Mouse (Mus musculus) stomach, embryonic 15.5 days (tissue): Measurements from ENCODE around the gene Slc30a9. TPM values are rescaled to one million over a fixed set of nuclear protein-coding genes. Genes with fewer than 3 reads are reported as not detected.

Source experiments
- ATAC-seq: fragments of 200-750 bp; cut with Nextera tagmentation; 2 replicates; pipeline ENCODE4 v1.8.0; 2017; ENCODE audit warnings: low read depth, moderate number of reproducible peaks, moderate TSS enrichment; ENCODE audit not compliant: insufficient read depth, low FRiP score
- H3K27ac ChIP-seq: fragments of 300-500 bp; sonication (generic); 2 replicates; pipeline ENCODE4 v1.5.1; 2015; ENCODE audit warnings: mild to moderate bottlenecking, inconsistent platforms
- H3K27me3 ChIP-seq: fragments of 300-500 bp; sonication (generic); replicated peaks from 2 replicates; pipeline ENCODE4 v1.6.1; 2015; ENCODE audit warnings: inconsistent platforms
- H3K36me3 ChIP-seq: fragments of 300-500 bp; sonication (generic); 2 replicates; pipeline ENCODE4 v1.6.1; 2015; ENCODE audit warnings: inconsistent platforms
- H3K4me1 ChIP-seq: fragments of 300-500 bp; sonication (generic); 2 replicates; pipeline ENCODE4 v1.6.1; 2015; ENCODE audit warnings: inconsistent platforms
- H3K4me2 ChIP-seq: fragments of 300-500 bp; sonication (generic); 2 replicates; pipeline ENCODE4 v1.6.1; 2015; ENCODE audit warnings: mild to moderate bottlenecking, inconsistent platforms
- H3K4me3 ChIP-seq: fragments of 300-500 bp; sonication (generic); replicated peaks from 2 replicates; pipeline ENCODE4 v1.5.1; 2015; ENCODE audit warnings: inconsistent platforms
- H3K9ac ChIP-seq: fragments of 300-500 bp; sonication (generic); 2 replicates; pipeline ENCODE4 v1.6.1; 2015; ENCODE audit warnings: inconsistent platforms
- H3K9me3 ChIP-seq: fragments of 300-500 bp; sonication (generic); 2 replicates; pipeline ENCODE4 v1.6.1; 2016; ENCODE audit warnings: inconsistent platforms
- WGBS: fragments of 180-500 bp; shearing (Covaris S2); methylation state at CpG from one replicate; pipeline ENCODE4 v1.1.7; 2015; 5-methylcytosine and 5-hydroxymethylcytosine counted together
- polyA plus RNA-seq: library from polyadenylated mRNA; unstranded; fragments of >200 nt; fragmentation: Nextera tagmentation; extraction: Ambion mirVana; gene quantifications from 2 replicates; pipeline ENCODE4 v1.2.1, GENCODE M21; 2015

The Slc30a9 gene
- polyA plus RNA-seq, 1 experiment from 2014 or later: 88.2 TPM

DNA sequence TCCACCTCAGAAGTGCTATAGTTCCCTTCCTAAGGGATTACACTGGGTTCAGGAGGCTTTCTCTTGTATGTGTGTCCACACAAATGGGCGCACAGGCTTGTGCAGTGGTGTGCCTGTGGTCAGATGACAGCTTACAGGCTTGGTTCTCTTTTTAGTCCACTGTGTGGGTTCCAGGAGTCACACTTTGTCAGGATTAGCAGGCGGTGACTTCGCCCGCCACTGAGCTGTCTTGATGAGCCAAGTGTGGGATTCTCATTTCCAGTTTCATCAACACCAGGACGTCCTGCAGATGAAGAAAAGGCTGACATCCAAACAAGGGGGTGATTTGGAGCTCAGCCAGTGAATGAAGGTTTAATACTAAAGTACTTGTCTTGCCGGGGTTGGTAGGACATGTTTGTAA, 11.1 kb upstream of the Slc30a9 start:
- ATAC-seq: no peak
- Histone ChIP-seq H3K9me3 (no peaks in the 10 kb centered on the region), H3K9ac (no peak overlapping the region), H3K4me2 (no peak overlapping the region), H3K36me3 (no peaks in the 10 kb centered on the region), H3K4me1 (no peaks in the 10 kb centered on the region), H3K4me3 (no peak overlapping the region), H3K27ac (no peak overlapping the region), H3K27me3 (no peaks in the 10 kb centered on the region)
- WGBS: 81% methylated on average over 6 of the region's 6 CpGs

DNA sequence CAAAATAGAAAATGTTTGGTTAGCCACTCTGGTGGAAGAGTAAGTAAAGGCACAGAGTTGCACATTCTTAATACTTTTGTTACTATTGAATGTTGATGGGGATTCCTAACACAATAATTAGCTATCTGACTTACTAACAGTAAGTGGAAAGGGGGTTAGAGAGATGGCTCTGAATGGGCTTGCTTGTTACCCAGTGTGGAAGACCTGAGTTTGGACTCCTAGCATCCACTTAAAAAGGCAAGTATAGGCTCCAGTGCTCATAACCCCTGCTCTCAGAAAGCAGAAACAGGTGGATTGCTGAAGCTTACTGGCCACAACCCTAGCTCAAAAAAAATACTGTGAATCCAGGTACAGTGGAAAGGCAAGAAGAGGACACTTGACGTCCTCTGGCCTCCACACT, 10.6 kb upstream of the Slc30a9 start:
- Histone ChIP-seq H3K27me3 (no peaks in the 10 kb centered on the region), H3K4me2 (no peak overlapping the region), H3K9ac (no peak overlapping the region), H3K4me1 (no peaks in the 10 kb centered on the region), H3K36me3 (no peaks in the 10 kb centered on the region), H3K27ac (no peak overlapping the region), H3K4me3 (no peak overlapping the region), H3K9me3 (no peaks in the 10 kb centered on the region)
- WGBS: 83% methylated on average over 1 of the region's 1 CpGs
- ATAC-seq: no peak

DNA sequence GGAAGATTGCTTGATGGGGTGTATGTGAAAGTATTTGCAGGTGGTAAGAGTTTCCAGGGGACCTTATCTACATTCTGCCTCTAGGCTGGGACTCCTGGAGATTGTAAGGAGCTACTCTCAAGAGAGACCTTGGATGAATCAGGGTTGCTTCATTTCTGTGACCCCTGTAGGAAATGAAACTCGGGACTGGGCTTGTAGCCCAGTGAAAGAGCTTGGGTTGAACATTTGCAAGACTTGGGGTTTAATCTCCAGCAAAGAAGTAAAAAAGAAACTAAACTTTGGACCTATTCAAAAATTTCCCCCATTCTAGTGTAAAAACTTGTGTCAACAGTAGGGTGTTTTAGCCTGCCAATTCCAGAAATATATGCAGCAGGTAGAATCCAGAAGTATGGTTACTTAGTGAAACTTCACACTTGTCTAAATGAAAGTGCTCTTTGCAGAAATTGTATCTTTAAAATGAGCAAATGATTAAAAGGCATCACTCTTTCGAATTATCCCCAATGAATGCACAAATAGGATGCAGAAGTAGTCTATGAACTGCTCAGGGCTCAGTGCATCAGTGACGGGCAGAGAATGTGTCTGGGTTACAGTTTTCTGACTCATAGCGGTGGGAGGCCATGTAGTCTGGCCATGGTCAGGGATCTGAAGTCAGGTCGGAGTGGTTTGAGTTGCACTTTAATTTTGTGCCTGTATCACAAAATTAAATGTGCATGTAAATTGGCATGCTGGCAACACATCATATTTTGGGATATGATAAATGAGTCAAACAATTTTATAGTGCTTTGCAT, 9.5 kb upstream of the Slc30a9 start:
- Histone ChIP-seq H3K9ac (no peak overlapping the region), H3K4me1 (no peaks in the 10 kb centered on the region), H3K4me2 (no peak overlapping the region), H3K36me3 (no peaks in the 10 kb centered on the region), H3K27ac (no peak overlapping the region), H3K27me3 (no peaks in the 10 kb centered on the region), H3K4me3 (no peak overlapping the region), H3K9me3 (no peaks in the 10 kb centered on the region)
- WGBS: 80% methylated on average over 5 of the region's 5 CpGs
- ATAC-seq: no peak

DNA sequence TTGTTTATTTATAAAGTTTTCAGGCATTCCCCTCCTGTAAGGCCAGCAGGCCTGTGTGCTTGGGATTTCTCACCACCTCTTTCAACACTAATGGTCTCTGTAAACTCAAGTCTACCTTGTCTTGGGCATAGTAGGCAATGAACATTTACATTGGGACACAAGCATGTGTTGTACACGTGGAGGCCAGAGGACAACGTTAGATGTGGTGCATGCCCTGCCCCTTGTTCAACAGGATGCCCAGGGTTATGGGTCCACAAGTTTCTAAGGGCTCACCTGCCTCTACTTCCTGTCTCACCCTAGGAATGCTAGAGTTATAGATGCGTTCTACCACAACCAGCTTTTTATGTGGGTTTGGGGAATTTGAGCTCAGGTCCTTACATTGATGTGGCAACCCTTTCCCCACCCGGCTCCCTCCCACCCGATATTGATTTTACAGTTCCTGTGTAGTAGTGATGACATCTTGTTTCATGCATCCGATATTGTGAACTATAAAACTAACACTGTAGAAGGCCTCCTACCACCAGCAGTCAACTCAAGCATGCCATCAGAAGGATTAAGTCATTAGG, 6.8 kb upstream of the Slc30a9 start:
- Histone ChIP-seq H3K36me3 (no peaks in the 10 kb centered on the region), H3K4me2 (no peak overlapping the region), H3K4me1 (no peaks in the 10 kb centered on the region), H3K27ac (no peak overlapping the region), H3K4me3 (no peak overlapping the region), H3K9ac (no peak overlapping the region), H3K27me3 (no peaks in the 10 kb centered on the region), H3K9me3 (no peaks in the 10 kb centered on the region)
- ATAC-seq: no peak
- 86% methylated on average over 6 of the region's 6 CpGs for WGBS

DNA sequence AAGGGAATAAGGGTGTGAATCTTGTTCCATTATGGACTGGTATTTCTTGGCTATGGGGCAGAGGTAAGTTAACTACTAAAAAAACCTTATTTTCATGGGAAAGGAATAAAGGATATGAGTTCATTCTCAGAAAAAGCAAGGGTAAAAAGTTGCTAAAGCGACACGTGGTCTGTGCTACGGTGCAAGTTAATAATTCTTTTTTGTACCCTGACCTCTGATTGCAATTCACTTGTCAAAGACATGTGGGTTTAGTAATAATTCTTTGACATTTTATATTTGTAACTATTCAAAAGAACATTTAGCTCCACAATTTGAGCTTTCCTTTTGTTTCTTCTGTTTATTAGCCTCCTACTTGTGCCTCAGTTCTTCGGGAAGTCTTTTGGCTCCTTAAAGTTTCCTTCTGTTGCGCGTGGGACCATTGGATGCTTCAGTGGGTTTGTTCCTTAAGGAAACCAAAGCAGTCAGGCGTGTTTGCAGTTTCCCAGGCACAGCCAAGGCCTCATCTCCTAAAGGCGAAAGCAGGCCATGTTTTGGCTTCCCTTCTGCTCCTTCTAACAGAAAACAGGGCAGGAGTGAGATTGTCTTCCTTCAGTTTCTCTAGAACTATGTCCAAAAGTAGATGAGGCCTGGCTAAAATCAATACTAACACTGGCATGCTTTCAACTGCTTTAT, 5.7 kb upstream of the Slc30a9 start:
- no peak for ATAC-seq
- no peak overlapping the region for H3K4me2 ChIP-seq
- H3K27ac ChIP-seq: no peak overlapping the region
- no peaks in the 10 kb centered on the region for H3K36me3 ChIP-seq
- no peaks in the 10 kb centered on the region for H3K4me1 ChIP-seq
- no peak overlapping the region for H3K9ac ChIP-seq
- 93% methylated on average over 8 of the region's 8 CpGs for WGBS
- H3K27me3 ChIP-seq: no peaks in the 10 kb centered on the region
- H3K9me3 ChIP-seq: no peaks in the 10 kb centered on the region
- no peak overlapping the region for H3K4me3 ChIP-seq

DNA sequence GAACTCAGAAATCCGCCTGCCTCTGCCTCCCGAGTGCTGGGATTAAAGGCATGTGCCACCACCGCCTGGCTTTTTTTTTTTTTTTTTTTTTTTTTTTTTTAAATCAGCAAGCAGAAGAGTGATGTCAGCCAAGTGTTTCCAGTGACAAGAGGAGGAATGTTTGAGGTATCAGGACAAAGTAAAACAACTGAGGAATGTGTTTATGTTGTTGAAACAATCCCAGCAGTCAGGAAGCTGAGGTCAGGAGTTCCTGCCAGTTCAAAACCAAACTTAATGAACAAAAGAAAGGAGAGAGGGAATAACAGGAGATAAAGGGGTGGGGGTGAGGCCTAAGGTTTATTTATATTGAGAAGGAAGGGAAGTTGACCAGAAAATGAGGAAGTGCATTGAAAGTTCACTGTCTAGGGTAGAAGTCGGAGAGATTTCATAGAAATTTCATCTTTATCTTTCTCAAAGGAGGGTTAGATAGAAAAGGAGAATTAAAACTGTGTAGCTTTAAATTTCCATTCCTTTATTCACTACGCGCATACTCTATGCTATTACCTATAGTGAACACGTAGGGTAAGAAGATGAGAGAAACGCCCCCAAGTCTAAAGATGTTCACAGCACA, 4.9 kb upstream of the Slc30a9 start:
- WGBS: 74% methylated on average over 7 of the region's 8 CpGs
- no peak overlapping the region for H3K27ac ChIP-seq

DNA sequence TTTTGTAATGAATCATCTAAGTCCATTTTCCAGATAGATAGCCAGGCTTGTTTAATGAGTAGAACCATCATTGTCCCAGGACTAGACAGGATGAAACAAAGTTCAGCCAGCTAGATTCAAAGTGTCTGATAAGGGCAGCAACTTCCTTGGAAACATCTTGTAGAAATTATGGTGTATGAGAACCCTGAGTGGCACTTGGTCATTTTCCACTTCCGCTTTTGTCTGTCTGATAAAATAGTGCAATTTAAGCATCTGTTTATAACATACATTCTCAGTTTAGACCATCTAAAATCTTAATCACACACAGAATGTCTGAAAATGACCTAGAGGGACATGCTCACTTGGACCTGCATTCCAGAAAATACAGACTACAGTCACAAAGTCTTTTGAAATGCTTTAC, 2.9 kb upstream of the Slc30a9 start:
- no peak for ATAC-seq
- Histone ChIP-seq H3K27ac (no peak overlapping the region), H3K4me3 (no peak overlapping the region), H3K9ac (no peak overlapping the region), H3K9me3 (no peaks in the 10 kb centered on the region), H3K36me3 (no peaks in the 10 kb centered on the region), H3K4me1 (no peaks in the 10 kb centered on the region), H3K27me3 (no peaks in the 10 kb centered on the region), H3K4me2 (no peak overlapping the region)
- WGBS: 87% methylated on average over 1 of the region's 1 CpGs

More for the DNA sequence above, 4.9 kb upstream of the Slc30a9 start:
- Histone ChIP-seq H3K36me3 (no peaks in the 10 kb centered on the region), H3K9me3 (no peaks in the 10 kb centered on the region), H3K4me2 (no peak overlapping the region), H3K27me3 (no peaks in the 10 kb centered on the region), H3K4me3 (no peak overlapping the region), H3K4me1 (no peaks in the 10 kb centered on the region), H3K9ac (no peak overlapping the region)
- no peak for ATAC-seq

DNA sequence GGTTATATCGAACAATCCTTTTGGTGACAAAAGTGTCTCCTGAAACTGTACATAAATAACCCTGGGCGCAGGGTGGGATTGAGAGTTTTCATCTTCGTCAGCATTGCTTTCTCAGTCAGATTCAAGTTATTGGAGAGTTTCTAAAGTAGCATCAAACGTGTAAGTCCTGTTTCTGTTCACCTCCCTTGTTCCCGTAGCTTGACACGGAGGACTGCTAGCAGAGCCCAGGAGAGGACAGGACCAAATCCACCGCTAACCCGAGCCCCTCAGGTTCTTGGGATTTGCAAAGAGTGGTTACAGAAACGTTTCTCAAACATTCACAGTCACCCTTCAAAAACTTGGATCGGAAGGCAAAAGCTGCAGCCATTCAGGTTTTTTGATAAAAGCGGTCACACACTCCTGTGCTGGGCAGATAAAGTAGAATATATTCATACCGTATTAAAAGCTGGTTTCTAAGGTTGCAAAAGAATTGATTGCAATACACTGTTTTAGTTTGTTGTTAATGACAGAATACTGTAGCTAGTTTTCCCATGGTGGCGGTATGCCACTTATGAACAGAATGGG, 986 bp downstream of the Slc30a9 start:
- no peaks in the 10 kb centered on the region for H3K9me3 ChIP-seq
- ATAC-seq: no peak
- no peaks in the 10 kb centered on the region for H3K27me3 ChIP-seq
- peak overlapping the region; percentile 95; the same call in 1 of the 2 replicates for H3K9ac ChIP-seq
- H3K4me3 ChIP-seq: peak overlapping the region; percentile 97
- H3K4me2 ChIP-seq: peak overlapping the region; percentile 65
- H3K4me1 ChIP-seq: no peaks in the 10 kb centered on the region
- H3K27ac ChIP-seq: no peak overlapping the region
- 27% methylated on average over 13 of the region's 13 CpGs for WGBS
- H3K36me3 ChIP-seq: 0 out of 2 replicates have a peak, but pooled peaks cover 3% of the 10 kb centered on the region

DNA sequence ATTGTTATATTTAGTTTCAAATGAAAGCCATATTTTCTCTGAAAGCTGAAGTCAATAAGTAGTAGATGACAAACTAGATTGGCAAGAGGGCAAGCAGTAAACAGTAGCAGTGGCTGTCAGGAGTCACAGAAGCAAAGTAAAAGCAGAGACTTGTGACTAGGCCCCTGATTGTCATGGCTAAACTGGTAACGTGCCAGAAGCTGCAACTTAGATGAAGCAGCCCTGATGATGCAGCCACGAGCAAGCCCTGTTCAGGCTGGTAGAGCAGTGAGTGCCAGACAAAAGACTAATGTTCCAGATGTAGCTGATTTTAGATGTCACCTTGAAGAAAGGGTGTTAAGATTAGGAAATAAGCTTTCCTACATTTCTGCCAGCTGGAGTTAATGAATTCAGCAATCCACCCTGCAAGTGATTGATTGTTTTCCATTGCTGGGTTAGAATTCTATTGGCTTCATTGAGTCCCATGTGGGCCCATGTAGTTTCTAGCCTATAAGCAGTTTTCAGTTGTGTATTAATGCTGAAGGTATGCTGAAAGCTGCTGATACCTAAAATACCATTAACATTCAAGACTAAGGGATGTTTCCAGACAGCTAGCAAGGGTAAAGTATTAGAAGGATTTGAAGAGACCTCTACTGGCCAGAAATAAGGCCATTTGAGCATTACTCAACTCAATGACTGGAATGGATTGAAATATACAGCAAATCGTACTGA, 5.2 kb downstream of the Slc30a9 start:
- 74% methylated on average over 3 of the region's 3 CpGs for WGBS
- Histone ChIP-seq H3K36me3 (0 out of 2 replicates have a peak, but pooled peaks cover 7% of the 10 kb centered on the region), H3K4me1 (no peaks in the 10 kb centered on the region), H3K27ac (no peak overlapping the region), H3K4me3 (no peak overlapping the region), H3K27me3 (no peaks in the 10 kb centered on the region), H3K9me3 (no peaks in the 10 kb centered on the region), H3K9ac (no peak overlapping the region), H3K4me2 (no peak overlapping the region)
- no peak for ATAC-seq

DNA sequence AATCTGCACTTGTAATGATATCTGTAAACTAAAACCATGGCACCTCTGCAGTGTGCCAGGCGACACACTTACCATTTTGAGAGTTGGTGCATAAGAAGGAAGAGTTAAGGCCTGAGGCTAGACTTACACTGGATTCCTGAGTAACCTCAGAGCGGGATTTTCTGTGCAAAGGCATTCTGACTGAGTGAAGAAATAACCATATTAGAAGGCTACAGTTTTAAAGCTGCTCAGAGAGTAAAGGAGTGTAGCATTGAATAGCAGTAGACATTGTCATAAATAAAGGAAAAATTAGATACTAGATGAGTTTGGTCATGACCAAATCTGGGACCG, 5.7 kb downstream of the Slc30a9 start:
- Histone ChIP-seq H3K4me2 (no peak overlapping the region), H3K9me3 (no peaks in the 10 kb centered on the region), H3K4me1 (no peaks in the 10 kb centered on the region), H3K27me3 (no peaks in the 10 kb centered on the region), H3K9ac (no peak overlapping the region), H3K4me3 (no peak overlapping the region), H3K27ac (no peak overlapping the region), H3K36me3 (peaks cover 8% of the 10 kb centered on the region; the same call in 1 of the 2 replicates)
- no peak for ATAC-seq
- 92% methylated on average over 3 of the region's 3 CpGs for WGBS

DNA sequence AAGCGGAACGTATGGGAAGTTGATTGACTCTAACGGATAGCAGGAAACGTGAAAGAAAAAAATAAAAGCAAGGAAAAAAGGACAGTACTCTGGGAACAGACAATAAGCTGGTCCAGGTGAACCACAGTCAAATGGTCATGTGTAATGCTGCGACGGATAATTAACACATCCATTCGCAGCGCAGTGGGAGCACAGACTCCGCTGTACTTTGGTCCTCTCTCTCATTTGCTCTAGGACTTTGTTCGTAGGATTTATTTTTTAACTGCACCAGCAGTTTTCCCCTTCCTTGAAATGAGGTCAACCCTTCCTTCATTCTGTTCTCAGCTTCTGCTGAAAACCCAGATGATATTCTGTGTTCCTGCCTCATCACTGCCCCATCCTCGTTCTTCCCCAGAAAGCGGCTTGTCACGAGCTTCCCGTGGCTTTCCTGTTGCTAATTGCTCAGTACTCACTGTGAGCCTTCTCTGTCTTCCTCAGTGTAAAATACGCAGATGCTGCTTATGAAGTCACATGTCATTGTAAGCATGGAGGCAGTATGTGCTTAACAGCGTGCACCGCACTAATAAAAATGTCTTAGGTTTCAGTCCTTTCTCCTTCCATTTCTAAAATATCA, 15.0 kb downstream of the Slc30a9 start:
- no peaks in the 10 kb centered on the region for H3K4me1 ChIP-seq
- H3K4me3 ChIP-seq: no peak overlapping the region
- no peak overlapping the region for H3K4me2 ChIP-seq
- H3K36me3 ChIP-seq: peaks cover 11% of the 10 kb centered on the region; the same call in 1 of the 2 replicates
- no peak overlapping the region for H3K27ac ChIP-seq
- H3K27me3 ChIP-seq: no peaks in the 10 kb centered on the region
- H3K9me3 ChIP-seq: no peaks in the 10 kb centered on the region
- 86% methylated on average over 17 of the region's 17 CpGs for WGBS
- ATAC-seq: no peak
- H3K9ac ChIP-seq: no peak overlapping the region
